Mouse (Mus musculus): ENCODE measurements around the gene Dtl. TPM values are rescaled to one million over a fixed set of nuclear protein-coding genes. Genes with fewer than 3 reads are reported as not detected.
A peak's percentile ranks its signal among the peaks of the same experiment; 100 is the strongest.

Gene Dtl
- polyA plus RNA-seq, 1 experiment from 2014 or later, result 61.5 TPM

DNA sequence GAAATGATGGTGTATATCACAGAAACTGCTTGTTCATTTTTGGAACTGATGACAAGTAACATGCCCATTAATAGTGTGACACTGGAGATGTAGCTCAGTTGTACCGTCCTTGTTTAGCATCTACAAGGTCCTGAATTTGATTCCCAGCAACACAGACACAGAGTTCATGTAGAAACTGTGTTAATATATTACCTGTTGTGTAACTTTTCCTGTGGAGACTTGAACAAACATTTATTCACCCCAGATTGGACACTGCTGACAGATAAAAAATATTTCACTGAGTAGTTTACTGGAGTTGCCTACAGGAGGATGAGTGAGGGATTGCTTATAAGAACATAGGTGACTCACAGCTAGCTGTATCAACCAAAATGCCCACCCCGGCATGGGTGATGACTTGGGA lies 13.4 kb upstream of the Dtl start:
- no peak overlapping the region for H3K9ac ChIP-seq (replicated peaks; ENCODE audit: low read depth, low read length)
- peaks cover 68% of the 10 kb centered on the region for H3K36me3 ChIP-seq (ENCODE audit: control insufficient read depth, insufficient read depth, low read length)
- no peaks in the 10 kb centered on the region for H3K27me3 ChIP-seq (ENCODE audit: control insufficient read depth, insufficient read depth, low read length)
- no peak overlapping the region for H3K4me2 ChIP-seq (replicated peaks; ENCODE audit: low read depth, low read length)
- WGBS, result 98% methylated on average over 2 of the region's 2 CpGs
- no peak overlapping the region for H3K4me3 ChIP-seq (ENCODE audit: low read depth, low read length)
- no peak overlapping the region for H3K27ac ChIP-seq (ENCODE audit: low read length)
- no peaks in the 10 kb centered on the region for H3K9me3 ChIP-seq (ENCODE audit: control insufficient read depth, low read depth, low read length)
- no peaks in the 10 kb centered on the region for H3K4me1 ChIP-seq (ENCODE audit: control insufficient read depth, insufficient read depth, low read length)
- ATAC-seq (ENCODE audit: insufficient number of reproducible peaks, insufficient read depth, low FRiP score, low read depth), result no peak

DNA sequence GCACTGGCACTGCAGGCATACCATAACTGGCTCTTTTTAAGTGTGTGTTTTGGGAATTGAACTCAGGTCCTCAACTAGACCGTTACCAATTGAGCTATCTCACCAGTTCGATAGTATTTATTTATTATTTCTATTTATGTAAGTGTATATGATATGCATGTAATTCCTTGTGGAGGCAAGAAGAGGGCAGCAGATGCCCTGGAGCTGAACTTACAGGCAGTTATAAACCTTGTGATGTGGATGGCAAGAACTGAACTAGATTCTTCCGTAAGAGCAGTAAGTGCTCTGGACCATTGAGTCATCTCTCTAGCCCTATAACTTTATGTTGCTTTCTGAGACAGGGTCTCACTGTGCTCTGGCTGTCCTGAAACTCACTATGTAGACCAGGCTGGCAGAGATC lies 11.7 kb upstream of the Dtl start:
- Histone ChIP-seq H3K9ac (replicated peaks; ENCODE audit: low read depth, low read length) (no peak overlapping the region), H3K4me2 (replicated peaks; ENCODE audit: low read depth, low read length) (no peak overlapping the region), H3K9me3 (ENCODE audit: control insufficient read depth, low read depth, low read length) (no peaks in the 10 kb centered on the region), H3K36me3 (ENCODE audit: control insufficient read depth, insufficient read depth, low read length) (peaks cover 59% of the 10 kb centered on the region), H3K27ac (ENCODE audit: low read length) (no peak overlapping the region), H3K4me3 (ENCODE audit: low read depth, low read length) (no peak overlapping the region), H3K27me3 (ENCODE audit: control insufficient read depth, insufficient read depth, low read length) (no peaks in the 10 kb centered on the region), H3K4me1 (ENCODE audit: control insufficient read depth, insufficient read depth, low read length) (no peaks in the 10 kb centered on the region)
- 92% methylated on average over 3 of the region's 3 CpGs for WGBS
- ATAC-seq (ENCODE audit: insufficient number of reproducible peaks, insufficient read depth, low FRiP score, low read depth), result no peak

DNA sequence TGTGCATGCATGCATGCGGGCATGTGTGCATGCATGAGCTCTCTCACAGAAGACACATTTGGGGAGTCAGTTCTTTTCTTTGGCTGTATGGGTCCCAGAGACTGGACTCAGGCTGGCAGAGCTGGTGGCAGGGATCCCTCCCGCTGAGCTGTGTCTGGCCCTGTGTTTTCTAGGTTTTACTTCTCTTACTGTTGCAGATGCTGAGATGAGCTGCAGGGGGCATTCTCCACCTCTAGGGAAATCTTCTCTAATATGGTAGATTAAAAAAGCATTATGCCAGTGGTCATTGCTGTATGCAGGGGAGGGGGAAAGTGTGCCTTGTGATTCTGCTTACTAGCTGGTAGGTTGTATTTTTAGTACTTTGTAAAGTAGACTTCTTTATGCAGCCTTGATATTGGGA lies 10.4 kb upstream of the Dtl start:
- 90% methylated on average over 2 of the region's 2 CpGs for whole genome bisulfite sequencing

DNA sequence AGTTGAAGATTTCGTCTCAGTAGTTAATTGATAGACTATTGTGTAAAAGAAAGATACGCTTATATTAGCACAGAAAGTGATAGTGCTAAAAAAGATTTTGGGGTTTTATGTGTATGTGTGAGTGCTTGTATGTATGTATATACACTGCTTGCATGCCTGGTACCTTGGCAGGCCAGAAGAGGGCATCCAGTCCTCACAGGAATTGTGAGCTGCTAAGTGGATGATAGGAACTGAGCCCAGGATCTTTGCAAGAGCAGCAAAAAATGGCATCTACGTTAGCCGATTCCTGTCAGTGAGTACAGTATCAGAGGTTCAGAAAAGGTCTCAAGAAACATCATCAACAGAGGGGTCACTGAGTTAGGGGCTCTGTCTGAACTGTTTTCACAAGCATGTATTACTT lies 9.1 kb upstream of the Dtl start:
- Histone ChIP-seq H3K4me1 (ENCODE audit: control insufficient read depth, insufficient read depth, low read length) (no peaks in the 10 kb centered on the region), H3K9me3 (ENCODE audit: control insufficient read depth, low read depth, low read length) (no peaks in the 10 kb centered on the region), H3K27ac (ENCODE audit: low read length) (no peak overlapping the region), H3K36me3 (ENCODE audit: control insufficient read depth, insufficient read depth, low read length) (peaks cover 48% of the 10 kb centered on the region), H3K9ac (replicated peaks; ENCODE audit: low read depth, low read length) (no peak overlapping the region), H3K4me3 (ENCODE audit: low read depth, low read length) (no peak overlapping the region), H3K4me2 (replicated peaks; ENCODE audit: low read depth, low read length) (no peak overlapping the region), H3K27me3 (ENCODE audit: control insufficient read depth, insufficient read depth, low read length) (no peaks in the 10 kb centered on the region)
- no peak for ATAC-seq (ENCODE audit: insufficient number of reproducible peaks, insufficient read depth, low FRiP score, low read depth)
- 95% methylated on average over 4 of the region's 4 CpGs for WGBS

More for the DNA sequence above, 10.4 kb upstream of the Dtl start:
- no peaks in the 10 kb centered on the region for H3K9me3 ChIP-seq (ENCODE audit: control insufficient read depth, low read depth, low read length)
- H3K4me1 ChIP-seq (ENCODE audit: control insufficient read depth, insufficient read depth, low read length), result no peaks in the 10 kb centered on the region
- H3K4me2 ChIP-seq (replicated peaks; ENCODE audit: low read depth, low read length), result no peak overlapping the region
- H3K4me3 ChIP-seq (ENCODE audit: low read depth, low read length), result no peak overlapping the region
- H3K27ac ChIP-seq (ENCODE audit: low read length), result no peak overlapping the region
- ATAC-seq (ENCODE audit: insufficient number of reproducible peaks, insufficient read depth, low FRiP score, low read depth), result no peak
- H3K36me3 ChIP-seq (ENCODE audit: control insufficient read depth, insufficient read depth, low read length), result peaks cover 53% of the 10 kb centered on the region
- H3K9ac ChIP-seq (replicated peaks; ENCODE audit: low read depth, low read length), result no peak overlapping the region
- H3K27me3 ChIP-seq (ENCODE audit: control insufficient read depth, insufficient read depth, low read length), result no peaks in the 10 kb centered on the region

DNA sequence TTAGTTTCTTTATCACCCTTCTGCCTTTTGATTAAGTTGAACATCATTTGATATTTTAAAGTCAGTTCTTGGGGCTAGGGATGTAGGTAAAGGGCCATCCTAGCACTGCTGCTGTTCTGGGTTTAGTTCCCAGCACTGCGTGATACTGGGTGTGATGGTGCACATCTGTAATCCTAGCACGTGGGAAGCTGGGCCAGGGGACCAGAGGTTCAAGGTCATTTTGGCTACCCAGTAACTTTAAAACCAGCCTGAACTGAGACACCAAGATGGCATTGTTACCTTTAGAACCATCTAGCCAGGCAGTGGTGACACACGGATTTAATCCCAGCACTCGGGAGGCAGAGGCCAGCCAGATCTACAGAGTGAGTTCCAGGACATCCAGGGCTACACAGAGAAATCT lies 8.5 kb upstream of the Dtl start:
- 92% methylated on average over 4 of the region's 4 CpGs for WGBS
- no peak overlapping the region for H3K27ac ChIP-seq (ENCODE audit: low read length)
- H3K4me3 ChIP-seq (ENCODE audit: low read depth, low read length), result no peak overlapping the region
- H3K9me3 ChIP-seq (ENCODE audit: control insufficient read depth, low read depth, low read length), result no peaks in the 10 kb centered on the region
- H3K9ac ChIP-seq (replicated peaks; ENCODE audit: low read depth, low read length), result no peak overlapping the region
- no peak for ATAC-seq (ENCODE audit: insufficient number of reproducible peaks, insufficient read depth, low FRiP score, low read depth)
- H3K27me3 ChIP-seq (ENCODE audit: control insufficient read depth, insufficient read depth, low read length), result no peaks in the 10 kb centered on the region
- H3K4me1 ChIP-seq (ENCODE audit: control insufficient read depth, insufficient read depth, low read length), result no peaks in the 10 kb centered on the region
- peaks cover 45% of the 10 kb centered on the region for H3K36me3 ChIP-seq (ENCODE audit: control insufficient read depth, insufficient read depth, low read length)
- H3K4me2 ChIP-seq (replicated peaks; ENCODE audit: low read depth, low read length), result no peak overlapping the region

DNA sequence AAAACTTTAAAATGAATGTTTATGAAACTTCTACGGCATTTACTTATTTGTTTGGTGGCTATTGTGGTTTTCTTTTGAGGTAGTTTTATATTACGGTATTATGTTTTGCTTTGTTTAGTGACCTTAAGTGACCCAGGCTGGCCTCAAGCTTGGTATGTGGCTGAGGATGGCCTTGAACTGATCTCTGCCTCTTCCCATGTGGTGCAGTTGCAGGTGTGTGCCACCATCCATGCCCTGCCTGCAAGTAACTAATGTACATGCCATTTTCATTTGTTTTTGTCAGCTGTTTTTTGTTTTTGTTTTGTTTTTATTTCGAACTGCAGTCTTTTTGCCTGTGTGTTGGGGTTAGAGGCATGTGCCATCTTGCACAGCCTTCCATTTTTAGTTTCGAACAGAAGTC lies 6.3 kb upstream of the Dtl start:
- H3K36me3 ChIP-seq (ENCODE audit: control insufficient read depth, insufficient read depth, low read length), result peaks cover 24% of the 10 kb centered on the region
- no peak for ATAC-seq (ENCODE audit: insufficient number of reproducible peaks, insufficient read depth, low FRiP score, low read depth)
- H3K9ac ChIP-seq (replicated peaks; ENCODE audit: low read depth, low read length), result no peak overlapping the region
- WGBS, result 95% methylated on average over 4 of the region's 4 CpGs
- H3K27me3 ChIP-seq (ENCODE audit: control insufficient read depth, insufficient read depth, low read length), result no peaks in the 10 kb centered on the region
- H3K27ac ChIP-seq (ENCODE audit: low read length), result no peak overlapping the region
- no peaks in the 10 kb centered on the region for H3K9me3 ChIP-seq (ENCODE audit: control insufficient read depth, low read depth, low read length)
- H3K4me3 ChIP-seq (ENCODE audit: low read depth, low read length), result no peak overlapping the region
- no peak overlapping the region for H3K4me2 ChIP-seq (replicated peaks; ENCODE audit: low read depth, low read length)
- peaks cover 16% of the 10 kb centered on the region; the same call in 1 of the 2 replicates for H3K4me1 ChIP-seq (ENCODE audit: control insufficient read depth, insufficient read depth, low read length)

DNA sequence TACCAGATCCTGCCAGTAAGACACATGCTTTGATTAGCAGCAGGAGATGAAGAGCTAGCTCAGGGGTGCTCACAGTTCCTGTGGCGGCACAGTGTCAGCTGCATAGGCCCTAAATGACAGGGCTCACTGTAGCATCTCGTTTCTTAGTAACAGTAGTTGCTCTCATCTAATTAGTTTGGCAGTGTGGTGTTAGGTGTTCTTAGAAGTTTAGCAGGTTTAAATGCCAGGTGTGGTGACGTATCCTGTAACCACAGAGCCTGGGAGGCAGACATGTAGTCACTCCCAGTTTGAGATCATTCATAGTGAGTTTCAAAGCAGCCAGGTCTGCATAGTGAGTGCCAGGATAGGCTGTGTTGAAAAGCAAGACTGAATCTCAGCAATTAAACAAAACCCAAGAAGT lies 4.2 kb upstream of the Dtl start:
- no peak for ATAC-seq (ENCODE audit: insufficient number of reproducible peaks, insufficient read depth, low FRiP score, low read depth)
- Histone ChIP-seq H3K9me3 (ENCODE audit: control insufficient read depth, low read depth, low read length) (no peaks in the 10 kb centered on the region), H3K27me3 (ENCODE audit: control insufficient read depth, insufficient read depth, low read length) (no peaks in the 10 kb centered on the region), H3K27ac (ENCODE audit: low read length) (no peak overlapping the region), H3K4me2 (replicated peaks; ENCODE audit: low read depth, low read length) (no peak overlapping the region), H3K36me3 (ENCODE audit: control insufficient read depth, insufficient read depth, low read length) (peaks cover 12% of the 10 kb centered on the region; the same call in 1 of the 2 replicates), H3K4me3 (ENCODE audit: low read depth, low read length) (no peak overlapping the region), H3K9ac (replicated peaks; ENCODE audit: low read depth, low read length) (no peak overlapping the region), H3K4me1 (ENCODE audit: control insufficient read depth, insufficient read depth, low read length) (peaks cover 19% of the 10 kb centered on the region; the same call in 1 of the 2 replicates)
- 94% methylated on average over 3 of the region's 3 CpGs for WGBS

DNA sequence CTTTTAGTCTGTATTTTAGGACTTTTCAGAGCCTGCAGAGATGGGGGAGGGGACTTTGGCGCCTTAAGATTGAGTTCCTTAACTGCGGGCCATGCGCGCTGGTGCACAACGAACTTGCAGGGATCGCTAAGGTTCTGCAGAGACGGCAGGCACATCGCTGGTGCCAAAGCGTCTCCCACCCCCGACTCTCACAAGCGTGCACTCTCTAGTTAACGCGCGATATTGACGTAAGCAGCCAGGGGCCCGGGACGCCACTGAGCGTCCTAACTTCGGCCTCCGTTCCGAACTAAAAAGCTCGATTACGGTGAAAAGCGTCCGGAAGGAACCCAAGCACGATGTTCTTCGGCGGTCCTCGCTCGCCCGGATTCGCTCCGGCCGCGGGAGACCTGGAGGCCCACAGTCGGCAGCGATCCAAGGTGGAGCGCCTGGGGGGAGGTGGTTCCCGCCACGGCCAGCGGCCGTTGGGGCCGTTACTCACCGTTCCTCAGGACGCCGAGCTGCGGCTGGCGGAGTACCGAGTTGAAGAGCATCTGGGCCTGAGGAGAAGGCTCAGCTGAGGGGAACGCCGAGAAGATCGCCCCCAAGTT lies 380 bp downstream of the Dtl start:
- Histone ChIP-seq H3K9ac (replicated peaks; ENCODE audit: low read depth, low read length) (peak overlapping the region; percentile 82), H3K4me2 (replicated peaks; ENCODE audit: low read depth, low read length) (peak overlapping the region; percentile 79), H3K4me3 (ENCODE audit: low read depth, low read length) (peak overlapping the region; percentile 82), H3K4me1 (ENCODE audit: control insufficient read depth, insufficient read depth, low read length) (peaks cover 19% of the 10 kb centered on the region), H3K27me3 (ENCODE audit: control insufficient read depth, insufficient read depth, low read length) (no peaks in the 10 kb centered on the region), H3K36me3 (ENCODE audit: control insufficient read depth, insufficient read depth, low read length) (no peaks in the 10 kb centered on the region), H3K27ac (ENCODE audit: low read length) (peak overlapping the region; percentile 98), H3K9me3 (ENCODE audit: control insufficient read depth, low read depth, low read length) (no peaks in the 10 kb centered on the region)
- WGBS, result under 1% methylated on average over 52 of the region's 52 CpGs
- ATAC-seq (ENCODE audit: insufficient number of reproducible peaks, insufficient read depth, low FRiP score, low read depth), result peak; percentile 50

Measured in stomach, embryonic 14.5 days (tissue).